Mouse (Mus musculus) brain, embryonic 18.5 days (tissue): ENCODE results near the gene Samd10.

Experiments used
- DNase-seq: peaks from one replicate; pipeline ENCODE4 v3.0.0-alpha.2; 2012; ENCODE audit warnings: low read depth, low spot score

The Samd10 gene

GRCm38 (mm10) chr2:181577981-181578581 lies 20.9 kb downstream of the Samd10 start:
- no peak for DNase-seq

GRCm38 (mm10) chr2:181577126-181577525 lies 21.9 kb downstream of the Samd10 start:
- no peak for DNase-seq

GRCm38 (mm10) chr2:181576613-181577012 lies 22.4 kb downstream of the Samd10 start:
- no peak for DNase-seq

GRCm38 (mm10) chr2:181574921-181575545 lies 24.0 kb downstream of the Samd10 start:
- DNase-seq = no peak

GRCm38 (mm10) chr2:181573961-181574360 lies 25.1 kb downstream of the Samd10 start:
- DNase-seq = no peak

- no peak for DNase-seq
Measured at GRCm38 (mm10) chr2:181572921-181573920, 25.8 kb downstream of the Samd10 start.

GRCm38 (mm10) chr2:181571941-181572670 lies 26.9 kb downstream of the Samd10 start:
- DNase-seq = no peak

- no peak for DNase-seq
Measured at GRCm38 (mm10) chr2:181570921-181571595, 28.0 kb downstream of the Samd10 start.

GRCm38 (mm10) chr2:181570375-181570774 lies 28.6 kb downstream of the Samd10 start:
- no peak for DNase-seq

GRCm38 (mm10) chr2:181569856-181570255 lies 29.2 kb downstream of the Samd10 start:
- DNase-seq = no peak

GRCm38 (mm10) chr2:181568272-181569008 lies 30.6 kb downstream of the Samd10 start:
- no peak for DNase-seq

GRCm38 (mm10) chr2:181567338-181567737 lies 31.7 kb downstream of the Samd10 start:
- no peak for DNase-seq

- no peak for DNase-seq
Measured at GRCm38 (mm10) chr2:181553772-181554171, 45.2 kb downstream of the Samd10 start.

GRCm38 (mm10) chr2:181550233-181550632 lies 48.8 kb downstream of the Samd10 start:
- DNase-seq = no peak

GRCm38 (mm10) chr2:181548682-181549081 lies 50.3 kb downstream of the Samd10 start:
- DNase-seq = no peak

- DNase-seq = no peak
Measured at GRCm38 (mm10) chr2:181548227-181548626, 50.8 kb downstream of the Samd10 start.

- DNase-seq = no peak
Measured at GRCm38 (mm10) chr2:181546142-181546541, 52.9 kb downstream of the Samd10 start.
